In genomic region chr7:132323430-132323829, GRCm38 (mm10) we compare ENCODE assay signal across 16 mouse cellular contexts. TPM values are rescaled to one million over a fixed set of nuclear protein-coding genes. Genes with fewer than 3 reads are reported as not detected.
A peak's percentile ranks its signal among the peaks of the same experiment; 100 is the strongest.
DNase-seq lines count a peak whose midpoint lies in the region; ATAC-seq and TF ChIP-seq lines count a peak whose summit lies in the region.
"Had no signal": no experiment of that assay in that cellular context is flagged by ENCODE, and none has a peak within 500 bp of the region (broad histone marks: within the 10 kb centered on the region; RNA-seq: fewer than 3 reads in every experiment).

No protein-coding gene starts in this region.

- H3K9ac ChIP-seq in MEL (ENCODE audit: control insufficient read depth, low read depth, low read length, poor library complexity, severe bottlenecking): peak overlapping the region; percentile 53
- 0 out of 2 replicates have a peak overlapping the region, but pooled peaks have one; percentile 49 for H3K9ac ChIP-seq in stomach, embryonic 16.5 days (ENCODE audit: low read length)
- no peak overlapping the region for H3K9ac ChIP-seq in hindbrain, embryonic 16.5 days (ENCODE audit: low read depth, low read length)
- H3K9ac ChIP-seq: forebrain, embryonic 12.5 days; heart, embryonic 15.5 days; liver, embryonic 13.5 days; neural tube, embryonic 12.5 days had no signal

- peak; percentile 36 for DNase-seq in CD4-positive, CD25-positive, alpha-beta regulatory T cell, adult 2 months (ENCODE audit: low read depth, low spot score)
- DNase-seq in MEL (ENCODE audit: low read depth, low spot score): peak; percentile 84
- DNase-seq in naive thymus-derived CD4-positive, alpha-beta T cell, adult 2 months (ENCODE audit: low read depth): peak; percentile 42
- no peak for DNase-seq in frontal cortex, postnatal 10 days (ENCODE audit: low spot score in 2 of 2)
- no peak for DNase-seq in neural tube, embryonic 10.5 days (ENCODE audit: extremely low spot score, low spot score)
- DNase-seq: adrenal gland, adult 8-10 months; gastrocnemius, postnatal 14 days; kidney, adult 18-20 months; liver, embryonic 13.5 days had no signal

- H3K4me2 ChIP-seq in stomach, embryonic 16.5 days (ENCODE audit: low read depth, low read length): no peak overlapping the region
- no peak overlapping the region for H3K4me2 ChIP-seq in hindbrain, embryonic 16.5 days (ENCODE audit: low read length)
- H3K4me2 ChIP-seq: forebrain, embryonic 12.5 days; heart, embryonic 15.5 days; liver, embryonic 13.5 days; midbrain, embryonic 11.5 days; neural tube, embryonic 12.5 days had no signal

- TF ChIP-seq RAD21 in MEL (IDR thresholded peaks at IDR 0.05; ENCODE audit: low read depth, low read length): no peak

- peak overlapping the region; percentile 80 for H3K27ac ChIP-seq in MEL (ENCODE audit: control insufficient read depth, low read depth, low read length)
- peak overlapping the region; percentile 43; the same call in 1 of the 2 replicates for H3K27ac ChIP-seq in stomach, embryonic 16.5 days (ENCODE audit: low read length)
- H3K27ac ChIP-seq in hindbrain, embryonic 16.5 days (ENCODE audit: low read depth, low read length): no peak overlapping the region
- H3K27ac ChIP-seq: forebrain, embryonic 12.5 days; heart, embryonic 15.5 days; left cerebral cortex, adult 2 months; liver, embryonic 13.5 days; neural tube, embryonic 12.5 days had no signal

- TF ChIP-seq CTCF in MEL (IDR thresholded peaks at IDR 0.05 in 2 of 3, conservative IDR thresholded peaks at IDR 0.05 in 1 of 3; ENCODE audit: control insufficient read depth in 1 of 3, insufficient read depth in 1 of 3, low read depth in 2 of 3, low read length in 3 of 3, poor library complexity in 1 of 3, severe bottlenecking in 1 of 3): no peak

- TF ChIP-seq EP300 in MEL (IDR thresholded peaks at IDR 0.05; ENCODE audit: low read depth in 1 of 2, low read length in 2 of 2): peak; percentile 70 to 74; a peak in 3 of 4 replicates

- 72% methylated on average over 5 of the region's 5 CpGs for WGBS in stomach, embryonic 16.5 days
- 83% methylated on average over 5 of the region's 5 CpGs for WGBS in hindbrain, embryonic 16.5 days

- ATAC-seq in stomach, embryonic 16.5 days (ENCODE audit: insufficient read depth, low FRiP score): no peak
- no peak for ATAC-seq in hindbrain, embryonic 16.5 days

- H3K79me2 ChIP-seq in MEL (ENCODE audit: control insufficient read depth, insufficient read depth, low read length, poor library complexity): no peaks in the 10 kb centered on the region

- peak in 1 of 2 experiments; percentile 54; a peak in 2 of 4 replicates for TF ChIP-seq POLR2A in MEL (IDR thresholded peaks at IDR 0.05; ENCODE audit: control insufficient read depth in 1 of 2, insufficient read depth in 1 of 2, low read depth in 1 of 2, low read length in 2 of 2, poor library complexity in 1 of 2)

- H3K27me3 ChIP-seq in MEL (ENCODE audit: control insufficient read depth in 1 of 2, insufficient read depth in 2 of 2, low read length in 2 of 2): no peaks in the 10 kb centered on the region
- H3K27me3 ChIP-seq in stomach, embryonic 16.5 days (ENCODE audit: control insufficient read depth, insufficient read depth, low read length): no peaks in the 10 kb centered on the region
- no peaks in the 10 kb centered on the region for H3K27me3 ChIP-seq in hindbrain, embryonic 16.5 days (replicated peaks; ENCODE audit: control insufficient read depth, insufficient read depth, low read length)
- H3K27me3 ChIP-seq: heart, embryonic 15.5 days; neural tube, embryonic 12.5 days had no signal

- peak overlapping the region in 1 of 2 experiments; percentile 16; a peak in 3 of 4 replicates for H3K4me3 ChIP-seq in MEL (ENCODE audit: control insufficient read depth in 1 of 2, insufficient read depth in 1 of 2, low read depth in 2 of 2, low read length in 2 of 2)
- H3K4me3 ChIP-seq in stomach, embryonic 16.5 days (replicated peaks; ENCODE audit: low read length): no peak overlapping the region
- no peak overlapping the region for H3K4me3 ChIP-seq in hindbrain, embryonic 16.5 days (ENCODE audit: low read length)
- H3K4me3 ChIP-seq: forebrain, embryonic 12.5 days; heart, embryonic 15.5 days; left cerebral cortex, adult 2 months; liver, embryonic 13.5 days; neural tube, embryonic 12.5 days had no signal

- H3K9me3 ChIP-seq in MEL (replicated peaks; ENCODE audit: insufficient read depth, low read length): no peaks in the 10 kb centered on the region
- H3K9me3 ChIP-seq in stomach, embryonic 16.5 days (replicated peaks; ENCODE audit: control insufficient read depth, low read length): no peaks in the 10 kb centered on the region
- no peaks in the 10 kb centered on the region for H3K9me3 ChIP-seq in hindbrain, embryonic 16.5 days (ENCODE audit: control insufficient read depth, low read length)
- H3K9me3 ChIP-seq: forebrain, embryonic 12.5 days; heart, embryonic 15.5 days; liver, embryonic 13.5 days; neural tube, embryonic 12.5 days had no signal

- peaks cover 0 to 53% of the 10 kb centered on the region in 2 experiments; a peak in 2 of 4 replicates for H3K36me3 ChIP-seq in MEL (ENCODE audit: control insufficient read depth in 1 of 2, insufficient read depth in 2 of 2, low read length in 2 of 2)
- no peaks in the 10 kb centered on the region for H3K36me3 ChIP-seq in stomach, embryonic 16.5 days (ENCODE audit: control insufficient read depth, insufficient read depth, low read length)
- H3K36me3 ChIP-seq in hindbrain, embryonic 16.5 days (ENCODE audit: control insufficient read depth, insufficient read depth, low read length): no peaks in the 10 kb centered on the region
- H3K36me3 ChIP-seq: forebrain, embryonic 12.5 days; heart, embryonic 15.5 days; liver, embryonic 13.5 days; neural tube, embryonic 12.5 days had no signal

- H3K4me1 ChIP-seq in MEL (ENCODE audit: control insufficient read depth in 1 of 2, insufficient read depth in 2 of 2, low read length in 2 of 2): peaks cover 25 to 49% of the 10 kb centered on the region in 2 experiments
- H3K4me1 ChIP-seq in stomach, embryonic 16.5 days (ENCODE audit: control insufficient read depth, insufficient read depth, low read length): peaks cover 22% of the 10 kb centered on the region
- peaks cover 4% of the 10 kb centered on the region; the same call in 1 of the 2 replicates for H3K4me1 ChIP-seq in hindbrain, embryonic 16.5 days (ENCODE audit: control insufficient read depth, insufficient read depth, low read depth, low read length)
- H3K4me1 ChIP-seq: forebrain, embryonic 12.5 days had no signal

TF ChIP-seq in MEL, 35 proteins besides CTCF, POLR2A, EP300 and RAD21 (continues in another document):
- TF ChIP-seq SMC3 (IDR thresholded peaks at IDR 0.05; ENCODE audit: low read depth, low read length): no peak
- TF ChIP-seq ZMIZ1 (IDR thresholded peaks at IDR 0.05; ENCODE audit: low read depth, low read length): no peak
- TF ChIP-seq POLR2AphosphoS5 (IDR thresholded peaks at IDR 0.05; ENCODE audit: borderline replicate concordance, low read depth, low read length): no peak
- no peak for TF ChIP-seq MEF2A (IDR thresholded peaks at IDR 0.05; ENCODE audit: extremely low read depth, insufficient replicate concordance, low read depth, low read length, poor library complexity, severe bottlenecking)
- TF ChIP-seq MYB (IDR thresholded peaks at IDR 0.05; ENCODE audit: low read depth, low read length): no peak
- peak; percentile 10; the same call in 1 of the 2 replicates for TF ChIP-seq GATA1 (IDR thresholded peaks at IDR 0.05; ENCODE audit: low read depth, low read length)
- TF ChIP-seq MAFK (IDR thresholded peaks at IDR 0.05; ENCODE audit: borderline replicate concordance, low read depth, low read length): no peak
- TF ChIP-seq MAX (IDR thresholded peaks at IDR 0.05; ENCODE audit: low read length): no peak
- no peak for TF ChIP-seq MAZ (IDR thresholded peaks at IDR 0.05; ENCODE audit: low read depth, low read length)
- peak; percentile 69; the same call in 1 of the 2 replicates for TF ChIP-seq ETS1 (IDR thresholded peaks at IDR 0.05; ENCODE audit: low read depth, low read length)
- no peak for TF ChIP-seq GABPA (IDR thresholded peaks at IDR 0.05; ENCODE audit: low read depth, low read length)
- TF ChIP-seq BHLHE40 (IDR thresholded peaks at IDR 0.05; ENCODE audit: borderline replicate concordance, low read depth, low read length): no peak
- TF ChIP-seq ZKSCAN1 (IDR thresholded peaks at IDR 0.05; ENCODE audit: low read depth, low read length): no peak
- TF ChIP-seq JUND (IDR thresholded peaks at IDR 0.05; ENCODE audit: low read depth, low read length): no peak
- TF ChIP-seq E2F4 (IDR thresholded peaks at IDR 0.05; ENCODE audit: borderline replicate concordance, low read depth, low read length): 0 out of 2 replicates have a peak, but pooled peaks have one; percentile 29
- TF ChIP-seq SIN3A (IDR thresholded peaks at IDR 0.05; ENCODE audit: low read length): peak; percentile 51; the same call in 1 of the 2 replicates
- no peak for TF ChIP-seq ZC3H11A (IDR thresholded peaks at IDR 0.05; ENCODE audit: low read depth, low read length)
- no peak for TF ChIP-seq TCF12 (IDR thresholded peaks at IDR 0.05; ENCODE audit: low read depth, low read length)
- TF ChIP-seq NELFE (IDR thresholded peaks at IDR 0.05; ENCODE audit: low read depth, low read length): 0 out of 2 replicates have a peak, but pooled peaks have one; percentile 27
- peak; percentile 87 for TF ChIP-seq ELF1 (IDR thresholded peaks at IDR 0.05; ENCODE audit: low read depth, low read length)
- TF ChIP-seq POLR2AphosphoS2 (IDR thresholded peaks at IDR 0.05; ENCODE audit: low read length): no peak
- TF ChIP-seq USF2 (IDR thresholded peaks at IDR 0.05; ENCODE audit: borderline replicate concordance in 1 of 2, insufficient read depth in 1 of 2, low read depth in 1 of 2, low read length in 2 of 2): no peak
- TF ChIP-seq NRF1 (IDR thresholded peaks at IDR 0.05; ENCODE audit: insufficient read depth, low read depth, low read length, poor library complexity, severe bottlenecking): no peak
- TF ChIP-seq KAT2A (conservative IDR thresholded peaks at IDR 0.05; ENCODE audit: low read depth, low read length): no peak
- TF ChIP-seq CHD2 (IDR thresholded peaks at IDR 0.05; ENCODE audit: low read length): no peak
- TF ChIP-seq ZNF384 (IDR thresholded peaks at IDR 0.05; ENCODE audit: low read depth, low read length): no peak
- TF ChIP-seq CHD1 (IDR thresholded peaks at IDR 0.05; ENCODE audit: low read depth, low read length): no peak
- TF ChIP-seq RCOR1 (IDR thresholded peaks at IDR 0.05; ENCODE audit: low read depth, low read length): 0 out of 2 replicates have a peak, but pooled peaks have one; percentile 11

RNA-seq across cellular contexts. Expression of gene Chst15, which starts 6.4 kb away (rescaled TPM):
- 14.3 and 14.9 TPM in 2 replicates for total RNA-seq in MEL (2012; rRNA removed)
- 10 to 100 TPM in 1 of 2 experiments, not detected in 1; 18.1 TPM for polyA plus RNA-seq in MEL (2012; ENCODE audit: insufficient read depth in 1 of 2, insufficient read length in 2 of 2, low read depth in 1 of 2, low replicate concordance in 2 of 2, missing spikeins in 1 of 2)
- polyA plus RNA-seq in stomach, embryonic 16.5 days (2015; fragmentation: Nextera tagmentation; extraction: Ambion mirVana): 24.6 and 25.5 TPM in 2 replicates
- polyA plus RNA-seq in hindbrain, embryonic 16.5 days (2015; fragmentation: Nextera tagmentation; extraction: Ambion mirVana): 18.5 and 24.4 TPM in 2 replicates

Comparison
In these comparisons a context has a peak if more than half of its experiments do, and no peak if none do; other contexts are left out.
1. DNase-seq: peak in CD4-positive, CD25-positive, alpha-beta regulatory T cell, adult 2 months (single experiment), MEL (single experiment) and naive thymus-derived CD4-positive, alpha-beta T cell, adult 2 months (single experiment); none in frontal cortex, postnatal 10 days (0 of 2) and neural tube, embryonic 10.5 days (single experiment).